Mouse (Mus musculus) heart, embryonic 13.5 days (tissue): ENCODE measurements around the gene Cfap74. TPM values are rescaled to one million over a fixed set of nuclear protein-coding genes. Genes with fewer than 3 reads are reported as not detected.

Source experiments
- ATAC-seq: fragments of 200-750 bp; cut with Nextera tagmentation; 2 replicates; pipeline ENCODE4 v1.8.0; 2017; ENCODE audit warnings: moderate TSS enrichment; ENCODE audit not compliant: insufficient number of reproducible peaks, low FRiP score, low TSS enrichment; ENCODE audit errors: extremely low read depth
- H3K27ac ChIP-seq: fragments of 300-500 bp; sonication (generic); replicated peaks from 2 replicates; pipeline ENCODE4 v1.5.1; 2015; ENCODE audit warnings: moderate library complexity, mild to moderate bottlenecking, inconsistent platforms
- H3K27me3 ChIP-seq: fragments of 300-500 bp; sonication (generic); replicated peaks from 2 replicates; pipeline ENCODE4 v1.6.1; 2015; ENCODE audit warnings: mild to moderate bottlenecking, inconsistent platforms
- H3K36me3 ChIP-seq: fragments of 300-500 bp; sonication (generic); 2 replicates; pipeline ENCODE4 v1.6.1; 2015; ENCODE audit warnings: mild to moderate bottlenecking, inconsistent platforms
- H3K4me1 ChIP-seq: fragments of 300-500 bp; sonication (generic); 2 replicates; pipeline ENCODE4 v1.6.1; 2015; ENCODE audit warnings: inconsistent platforms
- H3K4me2 ChIP-seq: fragments of 300-500 bp; sonication (generic); 2 replicates; pipeline ENCODE4 v1.6.1; 2015; ENCODE audit warnings: inconsistent platforms, mild to moderate bottlenecking, moderate library complexity
- H3K4me3 ChIP-seq: fragments of 300-500 bp; sonication (generic); 2 replicates; pipeline ENCODE4 v1.5.1; 2015; ENCODE audit warnings: moderate library complexity, mild to moderate bottlenecking, inconsistent platforms
- H3K9ac ChIP-seq: fragments of 300-500 bp; sonication (generic); 2 replicates; pipeline ENCODE4 v1.6.1; 2015; ENCODE audit warnings: inconsistent platforms, mild to moderate bottlenecking, moderate library complexity
- H3K9me3 ChIP-seq: fragments of 300-500 bp; sonication (generic); 2 replicates; pipeline ENCODE4 v1.6.1; 2016; ENCODE audit warnings: inconsistent platforms
- WGBS: fragments of 180-500 bp; shearing (Covaris S2); methylation state at CpG from one replicate; pipeline ENCODE4 v1.1.7; 2015; ENCODE audit warnings: mixed read lengths; 5-methylcytosine and 5-hydroxymethylcytosine counted together
- polyA plus RNA-seq: library from polyadenylated mRNA; unstranded; fragments of >200 nt; fragmentation: Nextera tagmentation; extraction: Ambion mirVana; gene quantifications from 2 replicates; pipeline ENCODE4 v1.2.1, GENCODE M21; 2015

Gene Cfap74
- polyA plus RNA-seq, 1 experiment from 2014 or later, result 1.3 TPM

- WGBS, result 57% methylated on average over 5 of the region's 5 CpGs
- Histone ChIP-seq H3K4me3 (no peak overlapping the region), H3K27ac (no peak overlapping the region), H3K4me1 (no peaks in the 10 kb centered on the region), H3K27me3 (no peaks in the 10 kb centered on the region; the same call in 1 of the 2 replicates), H3K9ac (no peak overlapping the region), H3K9me3 (no peaks in the 10 kb centered on the region), H3K4me2 (no peak overlapping the region), H3K36me3 (no peaks in the 10 kb centered on the region)
- ATAC-seq, result no peak
These were observed 25.0 kb downstream of the Cfap74 start for GRCm38 (mm10) chr4:155433993-155434392.

GRCm38 (mm10) chr4:155442808-155443207 lies 33.8 kb downstream of the Cfap74 start:
- no peak overlapping the region for H3K27ac ChIP-seq
- ATAC-seq, result no peak
- 60% methylated on average over 3 of the region's 3 CpGs for WGBS
- H3K4me3 ChIP-seq, result no peak overlapping the region
- no peak overlapping the region for H3K4me2 ChIP-seq
- H3K27me3 ChIP-seq, result 0 out of 2 replicates have a peak, but pooled peaks cover 3% of the 10 kb centered on the region
- H3K36me3 ChIP-seq, result no peaks in the 10 kb centered on the region
- no peaks in the 10 kb centered on the region for H3K9me3 ChIP-seq
- H3K9ac ChIP-seq, result no peak overlapping the region
- no peaks in the 10 kb centered on the region for H3K4me1 ChIP-seq

- ATAC-seq, result no peak
- Histone ChIP-seq H3K27me3 (no peaks in the 10 kb centered on the region), H3K4me3 (no peak overlapping the region), H3K36me3 (no peaks in the 10 kb centered on the region), H3K9ac (no peak overlapping the region), H3K9me3 (no peaks in the 10 kb centered on the region), H3K27ac (no peak overlapping the region), H3K4me2 (no peak overlapping the region), H3K4me1 (no peaks in the 10 kb centered on the region)
- WGBS, result 36% methylated on average over 10 of the region's 10 CpGs
These were observed 42.6 kb downstream of the Cfap74 start for GRCm38 (mm10) chr4:155451597-155451996.

- Histone ChIP-seq H3K9ac (no peak overlapping the region), H3K27ac (no peak overlapping the region), H3K4me1 (no peaks in the 10 kb centered on the region), H3K4me2 (no peak overlapping the region), H3K36me3 (no peaks in the 10 kb centered on the region), H3K27me3 (peaks cover 26% of the 10 kb centered on the region), H3K4me3 (no peak overlapping the region), H3K9me3 (no peaks in the 10 kb centered on the region)
- ATAC-seq, result no peak
- 77% methylated on average over 5 of the region's 5 CpGs for WGBS
These were observed 49.6 kb downstream of the Cfap74 start for GRCm38 (mm10) chr4:155458575-155458974.

GRCm38 (mm10) chr4:155463050-155463449 lies 54.1 kb downstream of the Cfap74 start:
- Histone ChIP-seq H3K27ac (no peak overlapping the region), H3K9ac (no peak overlapping the region), H3K4me3 (no peak overlapping the region), H3K36me3 (no peaks in the 10 kb centered on the region), H3K9me3 (no peaks in the 10 kb centered on the region), H3K4me2 (no peak overlapping the region), H3K27me3 (peaks cover 44% of the 10 kb centered on the region), H3K4me1 (no peaks in the 10 kb centered on the region)
- 68% methylated on average over 13 of the region's 13 CpGs for WGBS
- no peak for ATAC-seq

- ATAC-seq, result no peak
- H3K4me2 ChIP-seq, result no peak overlapping the region
- no peak overlapping the region for H3K4me3 ChIP-seq
- H3K4me1 ChIP-seq, result no peaks in the 10 kb centered on the region
- H3K27ac ChIP-seq, result no peak overlapping the region
- H3K9me3 ChIP-seq, result no peaks in the 10 kb centered on the region
- 78% methylated on average over 6 of the region's 6 CpGs for WGBS
- no peak overlapping the region for H3K9ac ChIP-seq
- peaks cover 50% of the 10 kb centered on the region for H3K27me3 ChIP-seq
- no peaks in the 10 kb centered on the region for H3K36me3 ChIP-seq
These were observed 54.6 kb downstream of the Cfap74 start for GRCm38 (mm10) chr4:155463611-155464010.

GRCm38 (mm10) chr4:155464061-155464460 lies 55.1 kb downstream of the Cfap74 start:
- no peak for ATAC-seq
- WGBS, result 83% methylated on average over 4 of the region's 4 CpGs
- H3K27me3 ChIP-seq, result peaks cover 54% of the 10 kb centered on the region

GRCm38 (mm10) chr4:155465607-155466006 lies 56.6 kb downstream of the Cfap74 start:
- Histone ChIP-seq H3K9me3 (no peaks in the 10 kb centered on the region), H3K4me3 (no peak overlapping the region), H3K27me3 (peaks cover 63% of the 10 kb centered on the region), H3K27ac (no peak overlapping the region), H3K4me2 (no peak overlapping the region), H3K9ac (no peak overlapping the region), H3K36me3 (no peaks in the 10 kb centered on the region), H3K4me1 (peaks cover 7% of the 10 kb centered on the region)
- ATAC-seq, result no peak
- WGBS, result 65% methylated on average over 6 of the region's 6 CpGs

More at GRCm38 (mm10) chr4:155464061-155464460, 55.1 kb downstream of the Cfap74 start:
- H3K4me1 ChIP-seq, result peaks cover 2% of the 10 kb centered on the region
- H3K4me2 ChIP-seq, result no peak overlapping the region
- H3K36me3 ChIP-seq, result no peaks in the 10 kb centered on the region
- no peak overlapping the region for H3K9ac ChIP-seq
- H3K27ac ChIP-seq, result no peak overlapping the region
- H3K9me3 ChIP-seq, result no peaks in the 10 kb centered on the region
- no peak overlapping the region for H3K4me3 ChIP-seq

GRCm38 (mm10) chr4:155466080-155466479 lies 57.1 kb downstream of the Cfap74 start:
- H3K36me3 ChIP-seq, result no peaks in the 10 kb centered on the region
- no peak overlapping the region for H3K4me2 ChIP-seq
- WGBS, result 79% methylated on average over 5 of the region's 5 CpGs
- H3K4me1 ChIP-seq, result peaks cover 7% of the 10 kb centered on the region
- ATAC-seq, result no peak
- no peak overlapping the region for H3K4me3 ChIP-seq
- H3K9ac ChIP-seq, result no peak overlapping the region
- no peak overlapping the region for H3K27ac ChIP-seq
- H3K27me3 ChIP-seq, result peaks cover 66% of the 10 kb centered on the region
- no peaks in the 10 kb centered on the region for H3K9me3 ChIP-seq

- Histone ChIP-seq H3K4me3 (no peak overlapping the region), H3K27me3 (peaks cover 67% of the 10 kb centered on the region), H3K27ac (no peak overlapping the region), H3K4me1 (peaks cover 7% of the 10 kb centered on the region), H3K9me3 (no peaks in the 10 kb centered on the region), H3K9ac (no peak overlapping the region), H3K36me3 (no peaks in the 10 kb centered on the region), H3K4me2 (no peak overlapping the region)
- 70% methylated on average over 13 of the region's 13 CpGs for WGBS
- no peak for ATAC-seq
These were observed 58.4 kb downstream of the Cfap74 start for GRCm38 (mm10) chr4:155467237-155468010.

GRCm38 (mm10) chr4:155468952-155469351 lies 60.0 kb downstream of the Cfap74 start, which contains the start of gene Tmem52:
Tmem52 (plus strand) TSS chr4:155469114.
- H3K9me3 ChIP-seq, result no peaks in the 10 kb centered on the region
- H3K9ac ChIP-seq, result peak within 1 kb of the TSS; percentile 50
- no peak within 1 kb of the TSS for H3K27ac ChIP-seq
- WGBS, result 13% methylated on average over 21 of the region's 21 CpGs
- H3K27me3 ChIP-seq, result peaks cover 55% of the 10 kb centered on the region
- peak within 1 kb of the TSS; percentile 66 for H3K4me2 ChIP-seq
- ATAC-seq, result no peak
- peak within 1 kb of the TSS; percentile 44 for H3K4me3 ChIP-seq
- H3K4me1 ChIP-seq, result peaks cover 15% of the 10 kb centered on the region
- no peaks in the 10 kb centered on the region for H3K36me3 ChIP-seq
